Mouse (Mus musculus) kidney, postnatal 14 days (tissue): ENCODE results near the gene Gm20388.
A peak's percentile ranks its signal among the peaks of the same experiment; 100 is the strongest.

Source experiments
- DNase-seq: peaks from one replicate; pipeline ENCODE4 v3.0.0; 2022; ENCODE audit warnings: mixed read lengths

The Gm20388 gene

GRCm38 (mm10) chr8:120538397-120539240 is 628.0 kb downstream of the Gm20388 start:
- DNase-seq: peak; percentile 92

DNA sequence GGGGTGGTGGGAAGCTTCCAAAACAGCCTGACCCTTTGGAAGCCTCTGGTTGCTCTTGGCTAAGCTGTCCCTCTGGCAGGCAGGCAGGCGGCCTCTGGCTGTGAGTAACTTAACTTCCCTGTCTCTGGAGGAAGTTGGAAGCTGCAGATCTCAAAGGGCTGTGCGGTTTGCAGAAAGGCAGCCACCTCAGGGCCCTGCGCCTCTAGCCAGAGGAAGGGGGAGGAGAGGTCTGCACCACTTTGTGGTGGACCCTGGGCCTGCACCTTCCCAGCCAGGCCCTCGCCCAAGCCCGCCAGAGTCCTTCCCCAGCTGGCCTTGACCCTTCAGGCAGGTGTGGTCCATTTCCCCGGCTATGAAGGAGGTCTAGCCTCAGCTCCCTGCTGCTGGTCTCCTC is 628.7 kb downstream of the Gm20388 start:
- no peak for DNase-seq

- DNase-seq: peak; percentile 58
Observed at GRCm38 (mm10) chr8:120539775-120540625, 629.4 kb downstream of the Gm20388 start.

GRCm38 (mm10) chr8:120542995-120543394 is 632.4 kb downstream of the Gm20388 start:
- no peak for DNase-seq

DNA sequence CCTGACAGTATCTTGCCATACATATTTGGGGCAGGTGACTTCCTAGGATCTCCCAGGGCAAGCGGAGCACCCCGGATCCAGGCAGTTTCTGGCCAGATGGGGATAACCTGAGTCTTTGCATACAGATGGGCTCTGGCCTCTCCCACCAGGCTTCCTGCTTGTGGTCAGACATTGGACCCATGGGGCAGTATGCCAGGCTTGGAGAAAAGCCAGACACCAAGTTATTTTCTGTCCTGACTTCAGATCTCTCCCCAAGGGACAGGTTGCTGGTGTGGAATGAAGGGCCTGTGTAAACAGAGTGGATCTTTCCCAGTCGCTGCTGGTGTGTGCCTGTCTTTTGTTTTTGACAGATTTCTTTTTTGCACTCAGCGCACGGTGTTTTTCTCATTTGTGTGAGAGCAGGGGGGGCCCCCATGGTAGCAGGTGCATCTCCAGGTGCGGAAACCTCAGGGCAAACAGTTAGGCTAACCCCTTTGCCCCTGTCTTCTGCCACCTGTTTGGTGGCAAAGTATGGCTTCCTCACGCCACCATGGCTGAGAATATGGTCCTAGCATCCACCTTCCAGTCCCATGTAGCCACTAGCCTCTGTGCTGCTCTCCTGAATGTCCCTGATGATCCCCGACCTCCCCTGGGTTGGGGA is 632.9 kb downstream of the Gm20388 start:
- peak; percentile 93 for DNase-seq

DNA sequence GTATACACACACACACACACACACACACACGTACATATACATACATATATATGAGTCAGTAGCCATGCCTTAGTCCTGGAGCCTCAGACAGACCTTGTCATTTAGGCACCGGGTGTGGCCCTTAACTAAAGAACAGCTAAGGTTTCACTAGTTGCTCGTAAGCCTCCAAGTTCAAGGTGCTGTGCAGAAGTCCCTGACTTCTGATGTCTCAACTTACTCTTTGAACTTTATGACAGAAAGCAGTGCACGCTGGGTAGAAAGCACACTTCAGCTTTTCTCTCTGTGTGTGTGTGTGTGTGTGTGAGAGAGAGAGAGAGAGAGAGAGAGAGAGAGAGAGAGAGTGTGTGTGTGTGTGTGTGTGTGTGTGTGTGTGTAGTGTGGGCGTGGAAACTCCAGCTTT is 633.5 kb downstream of the Gm20388 start:
- DNase-seq: peak; percentile 53

DNA sequence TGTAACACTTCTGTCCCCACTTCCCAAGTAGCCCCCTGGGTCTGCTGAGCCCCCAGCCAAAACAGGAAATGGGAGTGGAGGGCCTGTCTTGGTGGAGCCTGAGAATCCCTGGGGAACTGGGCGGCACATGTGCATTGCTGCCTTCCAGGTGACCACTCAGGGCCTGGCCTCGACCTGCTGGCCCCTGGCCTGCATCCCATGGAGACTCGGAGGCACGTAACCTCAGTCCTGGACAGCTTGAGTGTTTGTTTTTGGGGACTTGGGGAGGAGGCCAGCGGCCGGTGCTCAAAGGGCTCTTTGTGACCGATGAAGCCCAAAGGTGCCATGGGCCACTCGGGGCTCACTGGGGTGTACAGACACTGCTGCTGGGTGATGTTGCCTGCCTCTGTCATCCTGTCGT is 636.9 kb downstream of the Gm20388 start:
- DNase-seq: no peak

DNA sequence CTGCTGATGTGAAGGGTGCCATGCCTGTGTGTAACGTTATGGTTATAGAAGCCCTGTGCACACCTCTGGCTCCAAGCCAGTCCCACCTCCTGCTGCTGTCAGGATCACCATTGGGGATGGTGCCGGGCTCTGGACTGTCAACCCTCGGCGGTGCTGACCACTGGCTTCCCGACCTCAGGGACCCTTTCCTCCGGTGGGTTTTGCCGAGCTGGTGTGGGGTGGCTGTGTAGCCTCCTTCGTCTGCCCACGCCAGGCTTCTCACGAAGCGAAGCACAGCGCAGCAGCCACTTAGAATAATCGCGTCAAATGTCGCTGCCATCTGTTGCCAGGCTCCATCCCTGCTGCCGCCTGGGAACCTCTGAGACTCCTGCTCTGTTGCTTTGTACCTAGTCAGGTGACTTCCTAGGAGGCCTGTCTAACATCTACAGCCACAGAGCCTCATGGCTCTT is 637.7 kb downstream of the Gm20388 start:
- no peak for DNase-seq

- DNase-seq: peak; percentile 46
Observed at GRCm38 (mm10) chr8:120549321-120549921, 638.8 kb downstream of the Gm20388 start.

- DNase-seq: no peak
Observed at GRCm38 (mm10) chr8:120549922-120550321, 639.3 kb downstream of the Gm20388 start.

GRCm38 (mm10) chr8:120550430-120550829 is 639.8 kb downstream of the Gm20388 start:
- DNase-seq: no peak

DNA sequence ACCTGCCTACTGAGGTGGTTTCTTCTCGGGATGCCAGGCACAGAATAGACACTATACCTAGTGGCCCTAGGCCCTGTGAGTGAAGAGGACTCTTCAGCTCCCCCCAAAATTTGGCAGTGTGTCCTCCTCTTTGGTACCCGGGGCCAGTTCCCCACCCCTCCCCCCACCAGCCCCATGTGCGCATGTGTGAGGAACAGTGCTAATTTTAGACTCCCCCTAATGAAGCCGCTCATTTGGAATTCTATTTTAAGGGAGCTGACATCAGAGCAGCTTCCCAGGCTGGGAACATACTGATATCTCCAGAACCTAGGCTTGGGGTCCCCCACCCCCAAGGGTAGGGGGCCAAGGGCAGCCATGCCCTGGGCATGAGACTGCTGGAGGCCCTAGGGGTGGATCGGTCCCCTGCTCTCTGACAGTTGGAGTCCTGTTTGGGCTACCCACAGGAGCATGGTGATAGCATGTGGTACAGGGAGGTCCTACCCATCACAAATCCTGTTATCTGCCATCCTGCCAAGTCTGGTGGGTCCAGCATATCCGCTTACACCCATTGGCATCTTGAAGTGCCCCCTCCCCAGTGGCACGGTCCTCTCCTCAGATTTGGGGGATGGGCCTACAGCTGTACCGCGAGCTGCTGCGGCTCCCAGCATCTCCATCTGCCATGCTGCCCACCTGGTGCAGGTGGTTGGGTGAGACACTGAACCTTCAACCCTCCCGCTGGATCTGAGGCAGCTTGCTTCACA is 640.5 kb downstream of the Gm20388 start:
- DNase-seq: no peak

DNA sequence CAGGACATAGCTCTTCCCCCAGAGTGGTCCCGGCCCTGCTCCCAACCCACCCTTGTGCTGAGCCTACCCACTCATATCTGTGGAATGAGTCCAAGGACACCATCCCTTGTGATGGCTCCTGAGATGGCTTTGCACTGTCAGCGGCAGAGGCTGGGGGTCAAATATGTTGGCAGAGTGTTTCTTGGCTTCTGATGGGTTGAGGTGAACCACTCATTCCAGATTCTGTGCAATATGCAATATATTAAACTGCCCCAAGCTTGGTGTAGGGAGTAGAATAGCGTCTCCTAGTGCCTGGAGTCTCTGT is 641.0 kb downstream of the Gm20388 start:
- DNase-seq: no peak

- DNase-seq: no peak
Observed at GRCm38 (mm10) chr8:120552509-120552908, 641.9 kb downstream of the Gm20388 start.

- no peak for DNase-seq
Observed at GRCm38 (mm10) chr8:120553441-120554123, 642.9 kb downstream of the Gm20388 start.

- DNase-seq: no peak
Observed at GRCm38 (mm10) chr8:120554466-120555039, 643.9 kb downstream of the Gm20388 start.

DNA sequence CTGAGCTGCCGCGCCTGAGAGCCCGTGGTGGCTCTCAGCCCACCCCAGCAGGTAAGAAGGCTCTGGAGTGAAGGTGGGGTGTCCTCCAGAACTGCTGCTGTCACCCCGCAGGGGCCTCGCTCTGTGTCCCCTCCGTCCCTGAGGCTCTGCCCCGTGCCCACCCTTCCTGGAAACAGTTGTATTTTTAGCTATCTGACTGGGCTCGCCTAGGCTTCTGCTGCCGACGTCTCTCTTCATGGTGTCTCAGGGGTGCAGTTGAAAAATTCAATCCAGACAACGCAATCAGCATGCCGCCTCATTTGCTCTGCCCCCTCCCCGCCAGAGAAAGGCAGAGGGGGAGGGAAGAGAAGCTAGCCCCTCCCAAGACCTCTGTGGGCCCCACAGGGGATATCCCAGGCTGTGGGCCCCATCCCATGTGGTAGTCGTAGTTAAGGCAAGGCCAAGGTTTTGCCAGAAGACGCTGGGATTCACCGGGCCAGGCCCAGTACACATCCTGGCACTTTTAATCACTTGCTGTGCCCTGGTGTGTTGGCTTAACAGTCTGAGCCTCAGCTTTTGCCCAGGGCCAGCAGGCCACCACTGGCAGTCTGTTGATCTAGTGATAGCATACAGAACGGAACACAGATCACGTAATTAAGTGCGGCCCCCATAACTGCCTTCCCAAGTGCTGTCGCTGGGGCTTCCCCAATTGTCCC is 645.7 kb downstream of the Gm20388 start:
- DNase-seq: no peak

DNA sequence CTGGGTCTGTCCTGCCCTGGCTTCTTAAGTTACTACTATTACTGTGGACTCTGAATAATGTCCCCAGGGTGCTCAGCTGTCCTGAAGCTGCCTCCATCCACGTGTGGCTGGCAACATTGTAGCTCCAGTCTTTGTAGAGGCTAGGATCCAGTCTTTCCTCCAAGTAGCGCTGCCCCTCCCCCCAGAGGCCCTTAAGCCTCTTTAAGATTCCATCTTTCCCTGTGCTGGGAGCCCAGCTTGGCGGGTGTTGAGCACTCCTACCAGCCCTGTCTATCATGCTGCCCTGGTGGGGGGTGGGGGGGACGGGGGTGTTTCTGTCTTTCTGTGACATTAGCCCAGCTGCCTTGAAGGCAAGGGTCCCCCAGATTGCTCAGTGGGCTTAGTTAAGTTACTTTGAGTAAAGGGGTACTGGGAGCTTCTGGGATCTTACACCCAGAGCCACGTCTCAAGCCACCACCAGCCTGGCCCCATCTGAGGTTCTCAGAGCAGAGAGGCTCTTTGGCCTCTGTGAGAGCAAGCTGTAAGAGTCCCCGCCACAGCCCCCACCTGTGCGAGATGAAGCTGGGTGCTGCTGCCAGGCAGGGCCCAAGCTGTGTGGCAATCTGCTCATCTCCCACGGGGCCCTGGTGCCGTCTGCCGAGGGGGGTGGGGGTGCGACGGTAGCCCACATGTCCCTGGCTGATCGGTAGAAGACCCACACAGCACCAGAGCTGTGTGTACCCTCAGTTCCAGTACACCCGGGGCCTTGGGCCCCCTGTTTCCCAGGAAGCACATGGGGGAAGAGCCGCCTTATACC is 646.7 kb downstream of the Gm20388 start:
- DNase-seq: no peak

GRCm38 (mm10) chr8:120558162-120558561 is 647.5 kb downstream of the Gm20388 start:
- no peak for DNase-seq

DNA sequence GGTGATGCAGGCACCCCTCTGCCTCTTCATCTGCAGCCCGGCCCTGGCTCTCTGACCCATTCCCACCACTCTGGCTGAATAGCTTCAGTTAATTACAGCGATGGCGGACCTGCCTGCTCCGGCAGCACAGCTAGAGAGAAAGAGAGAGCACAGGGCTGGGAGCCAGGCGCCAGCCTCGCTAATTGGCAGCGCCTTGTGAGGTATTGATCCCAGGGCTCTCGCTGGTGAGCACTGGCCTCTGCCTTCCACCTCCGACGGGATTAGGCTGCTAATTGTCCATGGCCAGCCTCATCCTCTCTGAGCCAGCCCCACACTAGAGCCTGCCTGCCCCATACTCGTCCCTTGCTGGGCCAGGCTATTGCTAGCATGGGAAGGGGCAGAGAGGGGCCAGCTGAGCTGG is 649.0 kb downstream of the Gm20388 start:
- DNase-seq: no peak
